Mouse (Mus musculus) midbrain, embryonic 14.5 days (tissue): ENCODE measurements around the gene Ikzf3. TPM values are rescaled to one million over a fixed set of nuclear protein-coding genes. Genes with fewer than 3 reads are reported as not detected.

Experiments used
- ATAC-seq: fragments of 200-750 bp; cut with Nextera tagmentation; 2 replicates; pipeline ENCODE4 v1.8.0; 2017; ENCODE audit warnings: moderate number of reproducible peaks, moderate library complexity; ENCODE audit not compliant: low FRiP score, low TSS enrichment
- DNase-seq: peaks from one replicate; pipeline ENCODE4 v3.0.0-alpha.2; 2015
- H3K27ac ChIP-seq: fragments of 300-500 bp; sonication (generic); replicated peaks from 2 replicates; pipeline ENCODE4 v1.5.1; 2014; ENCODE audit warnings: mild to moderate bottlenecking, low read depth, low read length, moderate library complexity
- H3K27me3 ChIP-seq: fragments of 300-500 bp; sonication (generic); 2 replicates; pipeline ENCODE4 v1.6.1; 2014; ENCODE audit warnings: low read length, control low read depth, mixed read lengths; ENCODE audit not compliant: control insufficient read depth, insufficient read depth
- H3K36me3 ChIP-seq: fragments of 300-500 bp; sonication (generic); 2 replicates; pipeline ENCODE4 v1.6.1; 2014; ENCODE audit warnings: low read length, control low read depth; ENCODE audit not compliant: control insufficient read depth, insufficient read depth
- H3K4me1 ChIP-seq: fragments of 300-500 bp; sonication (generic); 2 replicates; pipeline ENCODE4 v1.6.1; 2014; ENCODE audit warnings: mild to moderate bottlenecking, antibody characterized with exemption, low read length, control low read depth; ENCODE audit not compliant: control insufficient read depth, insufficient read depth
- H3K4me2 ChIP-seq: fragments of 300-500 bp; sonication (generic); 2 replicates; pipeline ENCODE4 v1.6.1; 2014; ENCODE audit warnings: mild to moderate bottlenecking, low read length, moderate library complexity
- H3K4me3 ChIP-seq: fragments of 300-500 bp; sonication (generic); replicated peaks from 2 replicates; pipeline ENCODE4 v1.5.1; 2014; ENCODE audit warnings: low read depth, low read length
- H3K9ac ChIP-seq: fragments of 300-500 bp; sonication (generic); replicated peaks from 2 replicates; pipeline ENCODE4 v1.6.1; 2014; ENCODE audit warnings: mild to moderate bottlenecking, low read length, moderate library complexity
- H3K9me3 ChIP-seq: fragments of 300-500 bp; sonication (generic); 2 replicates; pipeline ENCODE4 v1.6.1; 2016; ENCODE audit warnings: low read length, control low read depth, mixed read lengths; ENCODE audit not compliant: control insufficient read depth
- WGBS: fragments of 180-500 bp; shearing (Covaris S2); extraction: QIAGEN DNeasy Blood & Tissue Kit; methylation state at CpG from one replicate; pipeline ENCODE4 v1.1.7; 2014; 5-methylcytosine and 5-hydroxymethylcytosine counted together
- polyA plus RNA-seq: library from polyadenylated mRNA; unstranded; fragments of >200 nt; fragmentation: Nextera tagmentation; extraction: Ambion mirVana; gene quantifications from 2 replicates; pipeline ENCODE4 v1.2.1, GENCODE M21; 2014

Gene Ikzf3
- polyA plus RNA-seq, 1 experiment from 2014 or later, result not detected

DNA sequence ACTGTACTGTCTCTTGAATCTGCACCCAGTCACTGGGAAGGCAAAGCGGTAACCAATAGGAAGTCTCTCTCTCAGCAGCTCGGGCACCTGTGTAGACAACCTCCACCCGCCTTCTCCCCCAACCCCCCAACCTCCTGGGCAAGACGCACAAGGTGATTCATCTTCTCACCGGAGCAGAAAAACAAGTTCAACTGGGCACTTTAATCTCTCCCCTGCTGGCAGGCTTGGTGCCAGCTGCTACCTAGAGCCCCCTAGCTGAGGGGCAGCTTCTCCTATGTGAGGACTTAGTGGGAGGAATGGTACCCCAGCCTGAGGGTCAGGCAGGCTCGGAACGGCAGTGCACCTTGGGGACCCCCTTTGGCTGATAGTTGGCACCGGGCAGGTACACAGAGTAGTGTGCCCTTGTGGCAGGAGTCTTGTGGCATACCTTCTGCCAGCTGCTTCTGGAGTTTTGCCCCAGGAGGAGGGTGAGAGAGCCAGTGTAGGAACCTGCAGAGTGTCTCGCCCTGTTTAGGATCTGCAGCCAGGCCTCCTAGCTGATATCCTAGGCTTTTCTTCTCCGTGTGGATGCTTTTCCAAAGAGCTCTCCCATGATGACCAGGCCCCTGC, 126.8 kb downstream of the Ikzf3 start:
- no peak overlapping the region for H3K27ac ChIP-seq
- no peaks in the 10 kb centered on the region for H3K27me3 ChIP-seq
- DNase-seq (no peak), ATAC-seq (no peak)
- H3K9me3 ChIP-seq, result no peaks in the 10 kb centered on the region
- H3K9ac ChIP-seq, result no peak overlapping the region
- WGBS, result 88% methylated on average over 10 of the region's 10 CpGs
- H3K4me3 ChIP-seq, result no peak overlapping the region
- H3K4me2 ChIP-seq, result no peak overlapping the region
- H3K36me3 ChIP-seq, result no peaks in the 10 kb centered on the region
- peaks cover 1% of the 10 kb centered on the region; the same call in 1 of the 2 replicates for H3K4me1 ChIP-seq

DNA sequence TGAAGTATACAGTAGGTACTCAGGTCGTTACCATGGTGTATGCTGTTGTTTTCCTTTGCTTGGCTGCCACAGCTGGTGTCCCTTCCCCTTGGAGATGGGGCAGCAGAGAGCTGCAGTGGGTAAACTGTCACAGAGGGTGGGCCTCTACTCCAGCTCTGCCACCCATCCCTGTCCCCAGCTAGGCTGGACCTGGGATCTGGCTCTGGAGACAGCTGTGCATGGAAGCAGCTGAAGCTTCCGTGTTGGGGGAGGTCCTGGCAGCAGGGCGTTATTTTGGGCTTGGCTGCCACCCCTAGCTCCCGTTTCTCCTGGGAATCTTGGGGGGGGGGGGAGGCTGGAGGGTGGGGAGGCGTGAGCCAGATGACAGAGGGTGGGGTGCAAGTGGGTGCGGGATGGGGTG, 127.6 kb downstream of the Ikzf3 start:
- 74% methylated on average over 6 of the region's 6 CpGs for WGBS

DNA sequence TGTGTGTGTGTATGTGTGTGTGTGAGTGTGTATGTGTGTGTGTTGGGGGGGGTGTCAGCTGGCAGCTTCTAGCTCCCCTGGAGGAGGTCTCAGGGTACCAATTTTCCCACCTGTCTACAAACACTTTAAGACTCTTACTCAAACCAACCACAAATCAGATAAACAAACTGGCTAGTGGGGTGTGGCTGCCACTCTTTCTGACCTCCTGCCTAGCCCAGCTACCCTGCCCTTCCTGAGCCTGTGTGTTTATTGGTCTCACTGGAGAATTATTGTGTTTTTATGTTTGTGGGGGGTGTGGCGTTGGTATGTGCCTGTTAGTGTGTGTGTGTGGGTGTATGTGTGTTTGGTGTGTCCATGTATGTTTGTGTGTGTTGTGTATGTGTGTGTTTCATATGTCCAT, 128.8 kb downstream of the Ikzf3 start:
- no peak overlapping the region for H3K4me3 ChIP-seq
- WGBS, result 95% methylated on average over 1 of the region's 1 CpGs
- H3K27ac ChIP-seq, result no peak overlapping the region
- H3K4me2 ChIP-seq, result no peak overlapping the region
- H3K9me3 ChIP-seq, result no peaks in the 10 kb centered on the region
- DNase-seq, result no peak
- H3K4me1 ChIP-seq, result peaks cover 13% of the 10 kb centered on the region; the same call in 1 of the 2 replicates
- no peak overlapping the region for H3K9ac ChIP-seq
- H3K36me3 ChIP-seq, result no peaks in the 10 kb centered on the region
- ATAC-seq, result no peak
- H3K27me3 ChIP-seq, result peaks cover 11% of the 10 kb centered on the region

More for the DNA sequence above, 127.6 kb downstream of the Ikzf3 start:
- Histone ChIP-seq H3K36me3 (no peaks in the 10 kb centered on the region), H3K27ac (no peak overlapping the region), H3K4me3 (no peak overlapping the region), H3K4me2 (no peak overlapping the region), H3K27me3 (no peaks in the 10 kb centered on the region), H3K9me3 (no peaks in the 10 kb centered on the region), H3K9ac (no peak overlapping the region), H3K4me1 (peaks cover 7% of the 10 kb centered on the region; the same call in 1 of the 2 replicates)
- DNase-seq (no peak), ATAC-seq (no peak)

Other genes with a start within 250 kb of the Ikzf3 start
- 10.9 and 12.7 TPM in 2 replicates for gene Neurod2, start 216.4 kb downstream of the Ikzf3 start, polyA plus RNA-seq
- gene Ppp1r1b, start 197.6 kb downstream of the Ikzf3 start, polyA plus RNA-seq, result 0.95 and 1.2 TPM in 2 replicates
- gene Stard3, start 187.7 kb downstream of the Ikzf3 start, polyA plus RNA-seq, result 34.5 and 36.0 TPM in 2 replicates
- 0.31 TPM in 1 of 2 replicates, not detected in the other for gene Tcap, start 162.2 kb downstream of the Ikzf3 start, polyA plus RNA-seq
- gene Pnmt, start 159.6 kb downstream of the Ikzf3 start, polyA plus RNA-seq, result 0.62 and 1.1 TPM in 2 replicates
- 6.4 and 6.9 TPM in 2 replicates for gene Pgap3, start 145.5 kb downstream of the Ikzf3 start, polyA plus RNA-seq
- 6.0 and 7.6 TPM in 2 replicates for gene Erbb2, start 133.6 kb downstream of the Ikzf3 start, polyA plus RNA-seq
- 225 and 280 TPM in 2 replicates for gene Mien1, start 107.0 kb downstream of the Ikzf3 start, polyA plus RNA-seq
- gene Grb7, start 99.6 kb downstream of the Ikzf3 start, polyA plus RNA-seq, result 0.58 and 0.67 TPM in 2 replicates
- gene Zpbp2, start 5.1 kb upstream of the Ikzf3 start, polyA plus RNA-seq, result not detected in 2 replicates
- 17.1 and 53.4 TPM in 2 replicates for gene Ormdl3, start 41.3 kb upstream of the Ikzf3 start, polyA plus RNA-seq
- gene Lrrc3c, start 52.3 kb upstream of the Ikzf3 start, polyA plus RNA-seq, result not detected in 2 replicates
- 0.71 and 1.4 TPM in 2 replicates for gene Gm12355, start 79.6 kb upstream of the Ikzf3 start, polyA plus RNA-seq
- not detected in 2 replicates for gene Gsdma3, start 80.3 kb upstream of the Ikzf3 start, polyA plus RNA-seq
- gene Gsdma2, start 100.7 kb upstream of the Ikzf3 start, polyA plus RNA-seq, result not detected in 2 replicates
- gene Gsdma, start 118.3 kb upstream of the Ikzf3 start, polyA plus RNA-seq, result not detected in 2 replicates
- 135 and 164 TPM in 2 replicates for gene Psmd3, start 136.5 kb upstream of the Ikzf3 start, polyA plus RNA-seq
- gene Csf3, start 155.2 kb upstream of the Ikzf3 start, polyA plus RNA-seq, result not detected in 2 replicates
- gene Med24, start 183.4 kb upstream of the Ikzf3 start, polyA plus RNA-seq, result 65.7 and 81.1 TPM in 2 replicates
- 175 and 194 TPM in 2 replicates for gene Thra, start 194.6 kb upstream of the Ikzf3 start, polyA plus RNA-seq
- gene Nr1d1, start 229.3 kb upstream of the Ikzf3 start, polyA plus RNA-seq, result 3.0 TPM in 2 replicates
- gene Msl1, start 249.5 kb upstream of the Ikzf3 start, polyA plus RNA-seq, result 25.0 and 35.9 TPM in 2 replicates